In the genomic region with DNA sequence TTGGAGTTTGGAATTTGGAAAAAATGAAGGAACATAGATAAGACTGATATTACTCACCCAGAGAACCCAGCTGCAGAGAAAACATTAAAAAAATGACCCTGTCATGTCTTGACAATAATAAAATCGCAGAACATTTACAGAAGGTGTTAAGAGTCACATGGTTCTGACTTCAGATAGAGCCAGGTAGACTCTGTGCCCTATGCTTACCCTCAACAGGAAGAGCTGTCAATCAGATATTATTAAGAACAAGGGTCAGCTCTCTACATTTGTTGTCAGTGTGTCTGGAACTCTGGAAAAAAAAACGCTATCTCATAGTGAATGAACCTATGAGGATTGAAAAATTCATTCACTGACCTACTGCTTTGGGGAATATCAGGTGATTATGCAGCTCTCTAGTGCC, we compare ENCODE assay signal across 22 mouse cellular contexts. TPM values are rescaled to one million over a fixed set of nuclear protein-coding genes. Genes with fewer than 3 reads are reported as not detected.
"Had no signal": no experiment of that assay in that cellular context is flagged by ENCODE, and none has a peak within 500 bp of the region (broad histone marks: within the 10 kb centered on the region; RNA-seq: fewer than 3 reads in every experiment).

No protein-coding gene starts in this region.

- H3K27me3 ChIP-seq: neural tube, embryonic 12.5 days; neural tube, embryonic 13.5 days; neural tube, embryonic 15.5 days; stomach, embryonic 15.5 days had no signal

- DNase-seq: retina, postnatal 1 day; right cerebral cortex, adult 18-20 months; right cerebral cortex, postnatal 14 days; right cerebral cortex, postnatal 25 days; spleen, adult 18-20 months; thymus, adult 18-20 months; thymus, adult 2 months; thymus, postnatal 14 days; thymus, postnatal 25 days; thymus, postnatal 36 days; thymus, postnatal 4 days had no signal

- H3K9ac ChIP-seq: neural tube, embryonic 12.5 days; neural tube, embryonic 13.5 days; neural tube, embryonic 15.5 days; stomach, embryonic 15.5 days had no signal

- H3K9me3 ChIP-seq: neural tube, embryonic 12.5 days; neural tube, embryonic 13.5 days; neural tube, embryonic 15.5 days; stomach, embryonic 15.5 days had no signal

- H3K4me1 ChIP-seq: neural tube, embryonic 12.5 days; neural tube, embryonic 13.5 days; neural tube, embryonic 15.5 days; stomach, embryonic 15.5 days had no signal

- H3K27ac ChIP-seq: neural tube, embryonic 12.5 days; neural tube, embryonic 13.5 days; neural tube, embryonic 15.5 days; stomach, embryonic 15.5 days; stomach, postnatal 0 days had no signal

- H3K36me3 ChIP-seq: neural tube, embryonic 12.5 days; neural tube, embryonic 13.5 days; neural tube, embryonic 15.5 days; stomach, embryonic 15.5 days had no signal

- H3K4me2 ChIP-seq: neural tube, embryonic 12.5 days; neural tube, embryonic 13.5 days; neural tube, embryonic 15.5 days; stomach, embryonic 15.5 days had no signal

- H3K4me3 ChIP-seq: neural tube, embryonic 12.5 days; neural tube, embryonic 13.5 days; neural tube, embryonic 15.5 days; stomach, embryonic 15.5 days had no signal

RNA-seq across cellular contexts. Expression of gene Anxa10, which starts 25.7 kb away (rescaled TPM):
- total RNA-seq: neutrophil, adult 5-6 weeks had no signal
- polyA plus RNA-seq: neural tube, embryonic 12.5 days; neural tube, embryonic 13.5 days; neural tube, embryonic 14.5 days; small intestine, adult 2 months; spleen, adult 2 months; testis, adult 2 months; urinary bladder, adult 2 months had no signal
